Mouse (Mus musculus): Measurements from ENCODE around the gene Dhx57. TPM values are rescaled to one million over a fixed set of nuclear protein-coding genes. Genes with fewer than 3 reads are reported as not detected.
"Not testable (repeated sequence)": the region's sequence is repeated elsewhere in the genome, so short reads cannot be mapped to it uniquely, and the experiment has no call there.

Dhx57 gene
- 1 to 10 TPM; 5.8 to 6.9 TPM for total RNA-seq (2021)

- DNase-seq, result peak; percentile 99
- intact Hi-C loops (cut with DNase I), result loop anchor here (2.0 to 5.0 kb wide), 4 partner anchors 68 to 269 kb away; partner anchors contain the start of gene Gemin6
These were observed at the start of gene Dhx57, which contains the start of gene Morn2 for GRCm38 (mm10) chr17:80290074-80290657. Gene Dhx57, minus strand, starts transcription at chr17:80290476. Gene Morn2, plus strand, starts transcription at chr17:80290203.

- intact Hi-C loops (cut with DNase I), result no loop called here
- DNase-seq, result no peak
These were observed 42.1 kb upstream of the Dhx57 start for GRCm38 (mm10) chr17:80332386-80332785.

GRCm38 (mm10) chr17:80326431-80326830, 36.2 kb upstream of the Dhx57 start:
- intact Hi-C loops (cut with DNase I), result no loop called here
- no peak for DNase-seq

- DNase-seq, result no peak
- intact Hi-C loops (cut with DNase I), result no loop called here
These were observed 35.2 kb upstream of the Dhx57 start for GRCm38 (mm10) chr17:80325456-80325855.

GRCm38 (mm10) chr17:80324521-80324920, 34.2 kb upstream of the Dhx57 start:
- DNase-seq, result no peak
- intact Hi-C loops (cut with DNase I), result no loop called here

- intact Hi-C loops (cut with DNase I), result no loop called here
- DNase-seq, result no peak
These were observed 33.4 kb upstream of the Dhx57 start for GRCm38 (mm10) chr17:80323658-80324057.

GRCm38 (mm10) chr17:80323015-80323414, 32.7 kb upstream of the Dhx57 start:
- intact Hi-C loops (cut with DNase I), result no loop called here
- DNase-seq, result no peak

- no peak for DNase-seq
- intact Hi-C loops (cut with DNase I), result no loop called here
These were observed 32.0 kb upstream of the Dhx57 start for GRCm38 (mm10) chr17:80322228-80322627.

GRCm38 (mm10) chr17:80312405-80312804, 22.1 kb upstream of the Dhx57 start:
- intact Hi-C loops (cut with DNase I), result no loop called here
- DNase-seq, result no peak

- intact Hi-C loops (cut with DNase I), result no loop called here
- no peak for DNase-seq
These were observed 21.5 kb upstream of the Dhx57 start for GRCm38 (mm10) chr17:80311761-80312160.

- intact Hi-C loops (cut with DNase I), result no loop called here
- DNase-seq, result no peak
These were observed 17.0 kb upstream of the Dhx57 start, which contains the start of gene Arhgef33 for GRCm38 (mm10) chr17:80307251-80307650. Gene Arhgef33, plus strand, starts transcription at chr17:80307407.

GRCm38 (mm10) chr17:80298844-80299243, 8.6 kb upstream of the Dhx57 start:
- DNase-seq, result no peak
- intact Hi-C loops (cut with DNase I), result no loop called here

GRCm38 (mm10) chr17:80295258-80295657, 5.0 kb upstream of the Dhx57 start:
- intact Hi-C loops (cut with DNase I), result no loop called here

GRCm38 (mm10) chr17:80291148-80291547, 872 bp upstream of the Dhx57 start:
- DNase-seq, result peak; percentile 11 to 18
- intact Hi-C loops (cut with DNase I), result loop anchor here (2.0 to 5.0 kb wide), 4 partner anchors 69 to 268 kb away; partner anchors contain the start of gene Gemin6

More at GRCm38 (mm10) chr17:80295258-80295657, 5.0 kb upstream of the Dhx57 start:
- no peak for DNase-seq

GRCm38 (mm10) chr17:80289280-80290073, 799 bp downstream of the Dhx57 start:
- intact Hi-C loops (cut with DNase I), result loop anchor here (2.0 to 5.0 kb wide), 4 partner anchors 67 to 269 kb away; partner anchors contain the start of gene Gemin6
- DNase-seq, result no peak

GRCm38 (mm10) chr17:80288012-80288411, 2.3 kb downstream of the Dhx57 start:
- intact Hi-C loops (cut with DNase I), result no loop called here
- DNase-seq, result no peak

GRCm38 (mm10) chr17:80284446-80284845, 5.8 kb downstream of the Dhx57 start:
- DNase-seq, result no peak
- intact Hi-C loops (cut with DNase I), result no loop called here

GRCm38 (mm10) chr17:80279340-80280070, 10.8 kb downstream of the Dhx57 start:
- intact Hi-C loops (cut with DNase I), result no loop called here
- no peak for DNase-seq

- DNase-seq, result no peak
- intact Hi-C loops (cut with DNase I), result no loop called here
These were observed 12.0 kb downstream of the Dhx57 start for GRCm38 (mm10) chr17:80278255-80278654.

- DNase-seq; intact Hi-C loops (cut with DNase I): not testable (repeated sequence)
These were observed 19.7 kb downstream of the Dhx57 start for GRCm38 (mm10) chr17:80270622-80271021.

GRCm38 (mm10) chr17:80268151-80268550, 22.1 kb downstream of the Dhx57 start:
- DNase-seq, result no peak
- intact Hi-C loops (cut with DNase I), result no loop called here
